Mouse (Mus musculus) right cerebral cortex, adult 18-20 months (tissue): ENCODE measurements around the gene Cdhr1.
"Not testable (repeated sequence)": the region's sequence is repeated elsewhere in the genome, so short reads cannot be mapped to it uniquely, and the experiment has no call there.

Experiments
- DNase-seq: peaks from one replicate; pipeline ENCODE4 v3.0.0; 2022; ENCODE audit warnings: mixed read lengths

The Cdhr1 gene

GRCm38 (mm10) chr14:37097956-37098530 is at the start of gene Cdhr1:
Gene Cdhr1 (minus strand): TSS chr14:37098347.
- peak; percentile 31 for DNase-seq

- no peak for DNase-seq
Measured at GRCm38 (mm10) chr14:37139051-37139710, 41.0 kb upstream of the Cdhr1 start.

GRCm38 (mm10) chr14:37137596-37137995 is 39.4 kb upstream of the Cdhr1 start:
- not testable (repeated sequence) for DNase-seq

GRCm38 (mm10) chr14:37136110-37136509 is 38.0 kb upstream of the Cdhr1 start:
- no peak for DNase-seq

GRCm38 (mm10) chr14:37135671-37136070 is 37.5 kb upstream of the Cdhr1 start:
- no peak for DNase-seq

GRCm38 (mm10) chr14:37135127-37135593 is 37.0 kb upstream of the Cdhr1 start, which contains the start of gene Ghitm:
Gene Ghitm (minus strand): TSS chr14:37135272.
- peak; percentile 98 for DNase-seq

GRCm38 (mm10) chr14:37134304-37135126 is 36.4 kb upstream of the Cdhr1 start:
- DNase-seq: no peak

GRCm38 (mm10) chr14:37127652-37128051 is 29.5 kb upstream of the Cdhr1 start:
- peak; percentile 59 for DNase-seq

GRCm38 (mm10) chr14:37119233-37119632 is 21.1 kb upstream of the Cdhr1 start:
- no peak for DNase-seq

- no peak for DNase-seq
Measured at GRCm38 (mm10) chr14:37113922-37114321, 15.8 kb upstream of the Cdhr1 start, which contains the start of gene 2610528A11Rik. Gene 2610528A11Rik (minus strand): TSS chr14:37114022.

GRCm38 (mm10) chr14:37112931-37113330 is 14.8 kb upstream of the Cdhr1 start:
- DNase-seq: no peak

- no peak for DNase-seq
Measured at GRCm38 (mm10) chr14:37111371-37111770, 13.2 kb upstream of the Cdhr1 start.

GRCm38 (mm10) chr14:37110456-37110855 is 12.3 kb upstream of the Cdhr1 start:
- no peak for DNase-seq

GRCm38 (mm10) chr14:37109975-37110374 is 11.8 kb upstream of the Cdhr1 start:
- DNase-seq: no peak

GRCm38 (mm10) chr14:37109460-37109859 is 11.3 kb upstream of the Cdhr1 start:
- DNase-seq: no peak

GRCm38 (mm10) chr14:37105846-37106245 is 7.7 kb upstream of the Cdhr1 start:
- peak; percentile 38 for DNase-seq

GRCm38 (mm10) chr14:37104747-37105146 is 6.6 kb upstream of the Cdhr1 start:
- no peak for DNase-seq

- no peak for DNase-seq
Measured at GRCm38 (mm10) chr14:37102484-37102883, 4.3 kb upstream of the Cdhr1 start.

GRCm38 (mm10) chr14:37101531-37101930 is 3.4 kb upstream of the Cdhr1 start:
- DNase-seq: no peak

GRCm38 (mm10) chr14:37095556-37095955 is 2.6 kb downstream of the Cdhr1 start:
- no peak for DNase-seq

- DNase-seq: no peak
Measured at GRCm38 (mm10) chr14:37094436-37094835, 3.7 kb downstream of the Cdhr1 start.

GRCm38 (mm10) chr14:37083755-37084154 is 14.4 kb downstream of the Cdhr1 start:
- no peak for DNase-seq

- no peak for DNase-seq
Measured at GRCm38 (mm10) chr14:37080724-37081123, 17.4 kb downstream of the Cdhr1 start.

- DNase-seq: no peak
Measured at GRCm38 (mm10) chr14:37068516-37068915, 29.6 kb downstream of the Cdhr1 start.
